Comparison of ENCODE assay signal across 8 mouse cellular contexts in genomic region chr16:60605061-60605831, GRCm38 (mm10). TPM values are rescaled to one million over a fixed set of nuclear protein-coding genes. Genes with fewer than 3 reads are reported as not detected.
DNase-seq lines count a peak whose midpoint lies in the region; ATAC-seq and TF ChIP-seq lines count a peak whose summit lies in the region.

Gene Epha6, minus strand, starts transcription at chr16:60605531.

- H3K4me1 ChIP-seq in forebrain, embryonic 13.5 days: peaks cover 17% of the 10 kb centered on the region
- H3K4me1 ChIP-seq in midbrain, embryonic 16.5 days (ENCODE audit: control insufficient read depth, insufficient read depth, low read length): peaks cover 6% of the 10 kb centered on the region

- H3K36me3 ChIP-seq in forebrain, embryonic 13.5 days (ENCODE audit: poor library complexity, severe bottlenecking): no peaks in the 10 kb centered on the region
- no peaks in the 10 kb centered on the region for H3K36me3 ChIP-seq in midbrain, embryonic 16.5 days (ENCODE audit: control insufficient read depth, insufficient read depth, low read length)

- H3K27me3 ChIP-seq in Patski: peaks cover 61% of the 10 kb centered on the region
- H3K27me3 ChIP-seq in forebrain, embryonic 13.5 days: peaks cover 7% of the 10 kb centered on the region; the same call in 1 of the 2 replicates
- H3K27me3 ChIP-seq in midbrain, embryonic 16.5 days (ENCODE audit: control insufficient read depth, insufficient read depth, low read depth, low read length): no peaks in the 10 kb centered on the region

- no peaks in the 10 kb centered on the region for H3K9me3 ChIP-seq in forebrain, embryonic 13.5 days (replicated peaks)
- no peaks in the 10 kb centered on the region for H3K9me3 ChIP-seq in midbrain, embryonic 16.5 days (replicated peaks; ENCODE audit: control insufficient read depth, low read length, poor library complexity, severe bottlenecking)

- POLR2A ChIA-PET in Patski (lab: Charles Lee): interaction anchor here (0.6 kb wide), 1 partner anchor 712 kb away, joined by 3 read pairs; no protein-coding TSS in a partner anchor

- no peak for DNase-seq in cerebellum, adult 9-10 months
- DNase-seq in Patski (ENCODE audit: low read depth, low spot score): no peak
- peak; percentile 45 to 57 for DNase-seq in layer of hippocampus, postnatal 14 days (ENCODE audit: low spot score in 2 of 2)
- DNase-seq in adrenal gland, postnatal 25 days: no peak
- no peak for DNase-seq in lung, postnatal 10 days

- H3K9ac ChIP-seq in forebrain, embryonic 13.5 days: peak within 1 kb of the TSS; percentile 69
- peak within 1 kb of the TSS; percentile 73 for H3K9ac ChIP-seq in midbrain, embryonic 16.5 days (ENCODE audit: low read depth, low read length)

- no peak within 1 kb of the TSS for H3K27ac ChIP-seq in forebrain, embryonic 13.5 days
- H3K27ac ChIP-seq in midbrain, embryonic 16.5 days (ENCODE audit: low read length): peak within 1 kb of the TSS; percentile 80

- H3K4me2 ChIP-seq in forebrain, embryonic 13.5 days: peak within 1 kb of the TSS; percentile 98
- peak within 1 kb of the TSS; percentile 95 for H3K4me2 ChIP-seq in midbrain, embryonic 16.5 days (ENCODE audit: low read length)

- WGBS in forebrain, embryonic 13.5 days: under 1% methylated on average over 44 of the region's 45 CpGs
- under 1% methylated on average over 45 of the region's 45 CpGs for WGBS in midbrain, embryonic 16.5 days

- 0 out of 2 replicates have a peak, but pooled peaks have one; percentile 33 for ATAC-seq in cerebellum, adult (ENCODE audit: insufficient number of reproducible peaks, low FRiP score, low TSS enrichment)
- peak; percentile 72 for ATAC-seq in Patski
- ATAC-seq in forebrain, embryonic 13.5 days: peak; percentile 78
- peak; percentile 74 for ATAC-seq in midbrain, embryonic 16.5 days

- TF ChIP-seq CTCF in Patski (IDR thresholded peaks at IDR 0.05): no peak

- peak within 1 kb of the TSS; percentile 55 for H3K4me3 ChIP-seq in forebrain, embryonic 13.5 days
- H3K4me3 ChIP-seq in midbrain, embryonic 16.5 days (ENCODE audit: low read depth, low read length): peak within 1 kb of the TSS; percentile 62

- CTCF ChIA-PET in Patski (lab: Charles Lee): no interaction called here

- in situ Hi-C loops in Patski (cut with MboI; ENCODE audit: low pct_unique_long_range_greater_than_20kb): no loop called here

RNA-seq across cellular contexts. Expression of gene Epha6, which starts in this region (rescaled TPM):
- 0.37 TPM for polyA plus RNA-seq in Patski (2021)
- polyA plus RNA-seq in forebrain, embryonic 13.5 days (2015; fragmentation: Nextera tagmentation; extraction: Ambion mirVana): 1.9 and 2.1 TPM in 2 replicates
- total RNA-seq in layer of hippocampus, postnatal 14 days (2021): 100 to 1,000 TPM; 197 to 205 TPM
- 6.4 and 8.1 TPM in 2 replicates for polyA plus RNA-seq in midbrain, embryonic 16.5 days (2015; fragmentation: Nextera tagmentation; extraction: Ambion mirVana)
- not detected in 2 replicates for total RNA-seq in adrenal gland, postnatal 25 days (2021)

Comparison
In these comparisons a context has a peak if more than half of its experiments do, and no peak if none do; other contexts are left out.
1. RNA of gene Epha6 (total RNA-seq): 197 to 205 TPM in layer of hippocampus, postnatal 14 days; not detected in adrenal gland, postnatal 25 days; every median in the first group is over 100 times any median in the second.
2. Peak in ATAC-seq in Patski; RNA of the gene not detected or under 1 TPM.
3. DNase-seq: peak in layer of hippocampus, postnatal 14 days (2 of 2); none in cerebellum, adult 9-10 months (single experiment), Patski (single experiment), adrenal gland, postnatal 25 days (single experiment) and lung, postnatal 10 days (single experiment).
4. Peak in every context shown above with its lines, with median percentiles within 50 percentile points of each other: ATAC-seq.